Mouse (Mus musculus) frontal cortex, adult 2 months (tissue): ENCODE measurements at regions not wholly inside any gene's neighbourhood (a gene's known extent, or its start where the extent isn't known, plus 50 kb on each side); places are given as distances from the start of the nearest gene placed in this dataset.

Experiments
- DNase-seq, 2 experiments: peaks; one replicate each; pipeline ENCODE4 v3.0.0; 2022; ENCODE audit warnings: low spot score in 1 of 2; ENCODE audit errors: extremely low spot score in 1 of 2

DNA sequence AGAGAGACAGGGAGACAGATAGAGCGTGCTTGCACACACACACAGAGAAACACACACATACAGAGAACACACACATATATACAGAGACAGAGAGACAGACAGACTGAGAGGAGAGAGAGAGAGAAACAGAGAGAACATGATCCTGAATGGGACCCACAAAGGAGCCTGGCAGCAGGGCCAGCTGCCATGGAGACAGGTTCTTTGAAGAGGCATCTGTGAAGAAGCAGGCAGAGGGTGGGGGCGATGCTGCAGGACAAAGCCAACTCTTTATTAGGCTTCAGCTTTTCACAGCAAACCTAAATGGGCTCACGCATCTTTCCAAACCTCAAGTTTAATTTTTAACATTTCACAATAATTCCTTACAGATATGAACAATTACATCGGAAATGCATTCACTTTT, 90.0 kb upstream of the Dlx2 start:
- no peak for DNase-seq

DNA sequence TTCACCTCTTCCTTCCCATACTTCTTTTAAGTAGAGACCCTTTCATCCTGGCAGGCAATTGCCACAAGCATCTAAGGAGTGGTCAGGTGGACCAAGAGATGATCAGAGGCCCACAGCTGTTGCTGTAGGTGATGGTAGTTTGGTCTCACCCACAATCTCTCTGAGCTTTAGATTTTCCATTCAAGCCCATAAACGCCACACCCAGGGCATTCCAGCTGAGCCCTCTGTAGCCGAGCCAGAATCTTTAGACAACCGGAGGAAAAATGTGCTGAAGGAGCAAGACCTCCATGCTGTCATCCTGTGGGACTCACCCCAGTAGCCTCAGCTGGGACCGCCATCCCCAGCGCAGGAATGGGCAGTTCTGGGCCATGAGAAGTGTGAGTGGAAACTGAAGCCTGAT, 93.7 kb upstream of the Dlx2 start:
- no peak for DNase-seq

- no peak for DNase-seq
Observed at GRCm38 (mm10) chr2:71644038-71644470, 97.5 kb upstream of the Dlx2 start.

DNA sequence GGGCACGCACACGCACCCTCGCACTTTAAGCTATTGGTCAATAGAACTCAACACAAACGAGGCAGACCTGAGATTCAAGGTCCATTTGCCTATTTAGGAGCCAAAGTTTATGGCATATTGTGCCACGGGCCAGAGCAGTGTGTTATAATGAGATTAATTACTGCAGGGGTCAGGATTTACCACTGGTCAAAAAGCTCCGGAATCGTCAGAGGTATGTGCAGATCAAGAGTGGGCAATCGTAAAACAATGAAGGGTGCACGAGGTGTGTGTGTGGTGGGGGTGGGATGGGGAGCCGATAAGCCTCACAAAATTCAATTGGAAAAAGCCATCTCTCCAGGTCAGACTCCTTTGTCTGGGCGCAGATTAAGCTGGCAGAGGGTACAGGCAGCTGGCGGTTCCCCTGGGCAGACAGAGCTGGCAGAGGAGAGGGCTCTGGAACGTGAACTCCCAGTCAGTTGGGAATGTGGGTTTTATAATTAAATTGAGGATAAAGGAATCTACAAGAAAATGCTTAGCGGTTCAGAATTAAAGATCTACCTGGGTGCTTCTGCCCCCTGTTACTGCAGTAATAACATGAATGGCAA, 97.4 kb upstream of the Itga6 start:
- DNase-seq: no peak

GRCm38 (mm10) chr2:71651662-71652061, 93.8 kb upstream of the Itga6 start:
- no peak for DNase-seq

- DNase-seq: peak; percentile 51 to 83
Observed at GRCm38 (mm10) chr2:71652261-71652801, 93.1 kb upstream of the Itga6 start.

GRCm38 (mm10) chr2:71654817-71655503, 90.5 kb upstream of the Itga6 start:
- no peak for DNase-seq

DNA sequence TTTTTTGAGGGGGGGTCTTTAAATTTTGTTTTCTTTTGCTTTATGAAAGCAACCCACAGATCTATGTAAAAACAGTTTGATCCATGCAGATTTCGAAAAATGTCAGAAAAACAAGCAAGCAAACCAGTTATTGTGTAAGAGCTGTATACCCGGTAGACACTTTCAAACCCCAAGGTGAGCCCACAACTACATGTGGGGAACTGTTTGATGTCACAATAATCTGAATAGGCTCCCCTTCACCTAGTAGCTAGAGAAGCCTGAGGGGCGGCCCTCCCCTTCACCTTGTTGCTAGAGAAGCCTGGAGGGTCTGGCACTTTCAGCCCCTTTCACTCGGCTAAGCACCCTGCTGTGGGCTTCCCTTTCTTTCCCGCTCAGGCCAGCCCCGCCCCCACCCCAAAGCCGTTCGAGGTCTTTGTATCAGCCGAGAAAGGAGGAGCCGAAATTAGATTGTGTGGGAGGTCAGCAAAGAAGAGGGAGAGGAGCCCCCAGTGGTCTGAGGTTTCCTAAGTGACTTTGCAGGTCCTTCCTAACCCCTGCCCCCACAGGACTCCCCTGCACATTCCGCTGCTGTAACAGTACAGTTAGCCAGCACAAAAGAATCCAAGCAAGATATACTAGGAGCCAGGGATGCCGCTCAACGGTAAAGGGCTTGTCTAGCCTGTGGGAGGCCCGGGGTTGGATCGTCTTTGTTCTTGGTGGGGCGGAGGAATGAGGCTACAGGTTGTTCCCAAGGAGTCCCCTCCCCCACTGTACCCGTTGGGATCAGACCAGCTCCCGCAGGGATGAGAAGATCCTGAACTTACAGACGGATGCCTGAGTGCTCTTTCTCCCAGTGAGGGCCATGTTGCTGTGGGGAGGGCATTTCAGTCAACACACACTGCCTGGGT, 89.7 kb upstream of the Itga6 start:
- no peak for DNase-seq

DNA sequence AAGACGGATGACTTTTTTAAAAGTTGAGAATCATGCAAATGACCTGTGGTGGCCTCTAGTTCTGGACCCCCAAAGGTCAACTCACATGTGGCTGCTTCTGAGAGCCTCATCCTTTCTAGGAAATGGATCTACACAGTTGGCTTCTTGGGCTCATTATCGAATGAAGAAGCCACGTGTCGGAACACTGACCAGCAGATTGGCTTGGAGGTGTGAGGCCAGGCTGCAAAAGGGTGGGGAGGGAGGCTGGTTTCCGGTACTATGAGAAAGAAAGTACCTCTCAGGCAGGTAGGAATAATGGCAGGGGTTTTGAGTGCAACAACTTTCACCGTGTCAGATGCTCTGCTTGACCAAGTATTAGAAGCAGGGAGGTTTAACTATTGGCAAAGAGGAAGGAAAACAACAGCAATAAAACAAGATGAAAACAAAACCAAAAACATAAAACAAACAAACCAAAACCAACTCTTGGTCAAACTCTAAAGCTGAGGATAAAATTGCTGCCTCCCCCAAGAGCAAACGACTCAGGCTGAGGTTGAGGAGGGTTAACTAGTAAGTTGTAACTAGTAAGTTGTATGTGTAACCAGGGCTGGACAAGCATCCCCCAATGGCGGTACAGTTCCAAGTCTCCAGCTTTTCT, 88.7 kb upstream of the Itga6 start:
- no peak for DNase-seq

DNA sequence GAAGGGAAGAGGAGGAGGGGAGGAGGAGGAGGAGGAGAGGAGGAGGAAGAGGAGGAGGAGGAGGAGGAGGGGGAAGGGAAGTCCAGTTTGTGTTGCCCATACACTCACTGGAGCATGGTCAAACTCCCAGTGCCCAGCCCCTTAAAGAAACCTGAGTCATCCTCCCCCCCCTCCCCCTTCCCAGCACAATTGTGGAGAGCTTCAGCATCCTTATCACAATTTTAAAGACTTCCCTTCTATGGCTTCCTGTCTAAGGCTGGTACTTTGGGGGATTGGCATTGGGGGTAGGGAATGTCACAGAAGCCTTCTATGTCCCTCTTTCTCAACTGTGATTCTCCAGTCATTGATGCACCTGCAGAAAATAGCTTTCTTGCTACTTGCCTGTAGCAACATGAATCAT, 84.0 kb upstream of the Itga6 start:
- DNase-seq: no peak

- DNase-seq: no peak
Observed at GRCm38 (mm10) chr2:71661986-71662385, 83.4 kb upstream of the Itga6 start.

DNA sequence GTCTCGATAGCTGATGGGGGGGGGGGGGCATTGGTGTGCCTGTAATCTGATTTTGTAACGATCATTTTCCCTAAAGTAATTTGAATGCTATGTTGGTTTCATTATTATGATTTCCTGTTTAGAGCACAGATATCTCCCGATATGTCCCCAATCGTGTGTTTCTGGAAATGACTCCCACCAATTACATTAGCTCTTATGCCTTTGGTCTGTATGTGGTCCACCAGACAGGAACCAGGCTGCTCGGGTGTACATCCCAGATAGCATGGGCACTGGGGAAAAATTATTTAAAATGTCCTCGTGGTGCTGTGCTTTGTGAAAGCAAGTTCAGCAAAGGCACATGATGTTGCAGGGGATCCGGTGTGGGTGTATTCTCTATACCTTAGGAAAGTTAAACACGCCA, 82.0 kb upstream of the Itga6 start:
- DNase-seq: no peak

- DNase-seq: no peak
Observed at GRCm38 (mm10) chr2:71666927-71667326, 78.5 kb upstream of the Itga6 start.

GRCm38 (mm10) chr2:71667746-71668145, 77.7 kb upstream of the Itga6 start:
- DNase-seq: peak; percentile 78

- DNase-seq: no peak
Observed at GRCm38 (mm10) chr2:71670228-71670790, 75.1 kb upstream of the Itga6 start.

GRCm38 (mm10) chr2:71670882-71671281, 74.5 kb upstream of the Itga6 start:
- DNase-seq: no peak

DNA sequence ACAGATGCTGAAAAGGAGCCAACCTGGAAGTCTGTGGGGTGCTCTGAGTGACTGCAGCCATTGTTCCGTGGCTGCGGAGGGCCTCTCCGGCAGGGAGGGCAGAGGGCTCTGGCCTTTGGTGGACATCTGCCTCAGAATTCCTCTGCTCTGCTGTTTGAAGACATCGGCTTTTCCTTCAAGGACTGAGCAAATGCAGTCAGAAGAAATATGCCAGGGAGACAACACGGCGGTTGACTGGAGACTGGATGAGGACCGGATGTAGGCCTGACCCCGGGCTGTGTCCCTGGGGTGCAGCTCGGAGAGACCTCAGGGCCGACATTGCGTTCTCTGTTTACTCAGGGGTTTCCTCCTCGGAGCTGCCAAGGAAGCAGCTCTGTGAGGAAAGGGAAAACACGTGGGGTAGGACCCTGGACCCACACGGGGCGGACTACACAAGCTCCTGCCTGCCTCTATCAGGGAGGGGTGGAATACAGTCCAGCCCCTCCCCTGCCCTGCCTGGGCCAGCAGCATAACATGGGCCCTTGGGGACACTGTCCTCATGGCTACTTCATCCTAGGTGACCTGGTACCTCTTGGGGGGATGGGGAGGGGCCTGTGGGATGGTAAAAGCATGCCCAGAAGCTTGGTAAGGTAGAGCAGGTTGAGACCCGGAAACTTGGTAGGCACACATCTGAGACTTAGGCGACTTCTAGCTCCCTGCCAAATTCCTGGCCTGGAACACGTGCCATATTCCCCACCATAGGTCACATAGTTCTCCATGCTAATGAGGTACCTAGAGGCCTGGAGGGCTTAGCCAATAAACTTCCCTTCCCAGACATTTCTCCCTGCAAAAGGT, 72.1 kb upstream of the Itga6 start:
- no peak for DNase-seq

DNA sequence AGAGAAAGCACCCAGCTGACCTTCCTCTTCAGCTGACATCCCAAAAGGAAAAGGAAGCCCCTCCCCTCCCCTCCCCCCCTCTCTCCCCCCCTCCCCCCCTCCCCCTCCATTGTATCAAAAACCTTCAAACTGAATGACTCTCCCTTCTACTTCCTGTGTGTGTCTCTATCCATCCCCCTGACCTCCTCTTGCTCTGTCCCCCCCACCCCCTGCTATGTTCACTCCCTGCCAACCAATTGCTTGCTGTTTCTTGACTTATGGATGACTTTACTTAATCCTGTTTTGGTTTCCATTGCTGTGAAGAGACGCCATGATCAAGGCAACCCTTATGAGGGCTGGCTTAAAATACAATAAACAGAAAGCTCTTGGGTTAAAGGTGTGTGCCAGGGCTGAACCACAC, 64.7 kb upstream of the Itga6 start:
- no peak for DNase-seq

GRCm38 (mm10) chr2:71681148-71681547, 64.3 kb upstream of the Itga6 start:
- no peak for DNase-seq

DNA sequence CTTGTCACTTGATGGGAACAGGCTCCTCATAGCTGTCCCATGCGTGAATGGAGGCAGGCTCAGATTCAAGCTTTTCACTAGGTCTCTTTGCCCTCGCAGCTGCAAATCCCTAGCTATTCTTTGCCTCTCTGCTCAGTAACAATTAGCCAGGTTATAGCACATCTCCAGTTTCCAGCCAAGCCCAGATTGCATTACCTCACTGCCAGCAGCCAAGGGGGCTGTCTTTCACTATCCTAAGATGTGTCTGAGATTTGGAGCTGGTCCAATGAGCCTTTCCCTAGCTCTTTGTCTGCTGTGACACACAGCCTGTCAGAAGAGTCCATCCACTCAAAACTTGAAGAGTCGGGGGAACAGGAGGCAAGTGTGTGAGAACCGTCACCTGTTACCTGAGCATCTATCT, 62.0 kb upstream of the Itga6 start:
- no peak for DNase-seq
